Mouse (Mus musculus): ENCODE results near the gene S100a10. TPM values are rescaled to one million over a fixed set of nuclear protein-coding genes. Genes with fewer than 3 reads are reported as not detected.
"Not testable (repeated sequence)": the region's sequence is repeated elsewhere in the genome, so short reads cannot be mapped to it uniquely, and the experiment has no call there.

Gene S100a10
- polyA plus RNA-seq, 1 experiment: 468 TPM

DNA sequence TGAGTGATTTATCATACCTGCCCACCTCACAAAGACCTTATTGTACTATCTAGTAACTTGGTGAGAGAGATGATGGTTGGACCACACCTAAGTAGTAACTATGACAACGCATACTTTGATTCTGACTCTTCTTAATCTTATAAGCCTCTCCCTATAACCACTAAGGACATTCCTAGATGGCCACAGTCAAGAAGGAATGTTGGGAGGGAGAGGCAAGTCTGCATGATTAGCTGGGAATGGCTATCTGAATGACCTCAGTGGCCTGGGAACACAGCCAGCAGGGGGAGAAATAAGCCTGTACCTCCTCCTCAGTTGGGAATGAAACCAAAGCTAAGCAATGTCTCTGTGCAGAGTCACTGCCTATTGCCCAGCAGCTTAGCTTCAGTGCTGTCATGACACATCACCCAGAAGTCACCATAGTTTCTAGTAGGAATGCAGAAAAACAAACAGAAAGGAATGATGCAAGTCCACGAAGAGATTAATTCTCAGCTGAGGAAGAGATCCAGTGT, 17.8 kb upstream of the S100a10 start:
- H3K9ac ChIP-seq (ENCODE audit: low read depth, poor library complexity, severe bottlenecking): no peak overlapping the region
- H3K27ac ChIP-seq (ENCODE audit: insufficient read depth, low read length): no peak overlapping the region
- no peaks in the 10 kb centered on the region for H3K27me3 ChIP-seq (ENCODE audit: control insufficient read depth, insufficient read depth, low read length, poor library complexity, severe bottlenecking)
- peaks cover 12% of the 10 kb centered on the region for H3K9me3 ChIP-seq (replicated peaks; ENCODE audit: control insufficient read depth, insufficient read depth, low read length, poor library complexity, severe bottlenecking)
- no peak overlapping the region for H3K4me3 ChIP-seq (ENCODE audit: low read depth, low read length)
- H3K36me3 ChIP-seq (ENCODE audit: control insufficient read depth, insufficient read depth, low read length, poor library complexity, severe bottlenecking): no peaks in the 10 kb centered on the region
- no peaks in the 10 kb centered on the region for H3K4me1 ChIP-seq (ENCODE audit: control insufficient read depth, insufficient read depth, low read length)
- TF ChIP-seq POLR2A (IDR thresholded peaks at IDR 0.05; ENCODE audit: insufficient read depth, low read length) (no peak), CTCF (IDR thresholded peaks at IDR 0.05; ENCODE audit: low read depth, low read length) (peak; percentile 11), EP300 (IDR thresholded peaks at IDR 0.05; ENCODE audit: insufficient read depth, low read depth, low read length) (no peak)

DNA sequence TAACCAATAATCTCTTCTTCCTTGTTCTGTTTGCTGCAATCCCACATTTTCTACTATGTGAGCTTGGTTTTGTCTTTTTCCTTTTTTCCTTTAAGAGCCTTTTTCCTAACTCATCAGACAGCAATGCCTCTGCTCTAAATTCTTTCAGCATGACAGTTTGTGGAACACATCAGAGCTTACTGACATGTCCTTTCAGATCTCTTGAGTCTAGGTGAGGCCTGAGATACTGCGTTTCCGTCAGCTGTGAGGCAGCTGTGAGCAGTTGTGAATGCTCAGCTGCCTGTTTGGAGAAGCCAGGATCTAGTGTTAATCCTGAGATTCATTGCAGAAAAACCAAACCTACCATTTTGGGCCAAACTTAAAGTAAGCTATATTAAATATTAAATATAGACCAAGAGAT, 16.4 kb upstream of the S100a10 start:
- H3K9me3 ChIP-seq (replicated peaks; ENCODE audit: control insufficient read depth, insufficient read depth, low read length, poor library complexity, severe bottlenecking): peaks cover 2% of the 10 kb centered on the region
- no peak overlapping the region for H3K4me3 ChIP-seq (ENCODE audit: low read depth, low read length)
- no peaks in the 10 kb centered on the region for H3K4me1 ChIP-seq (ENCODE audit: control insufficient read depth, insufficient read depth, low read length)
- H3K9ac ChIP-seq (ENCODE audit: low read depth, poor library complexity, severe bottlenecking): no peak overlapping the region
- H3K36me3 ChIP-seq (ENCODE audit: control insufficient read depth, insufficient read depth, low read length, poor library complexity, severe bottlenecking): no peaks in the 10 kb centered on the region
- H3K27ac ChIP-seq (ENCODE audit: insufficient read depth, low read length): no peak overlapping the region
- no peaks in the 10 kb centered on the region for H3K27me3 ChIP-seq (ENCODE audit: control insufficient read depth, insufficient read depth, low read length, poor library complexity, severe bottlenecking)
- TF ChIP-seq CTCF (IDR thresholded peaks at IDR 0.05; ENCODE audit: low read depth, low read length): no peak
- no peak for TF ChIP-seq POLR2A (IDR thresholded peaks at IDR 0.05; ENCODE audit: insufficient read depth, low read length)
- TF ChIP-seq EP300 (IDR thresholded peaks at IDR 0.05; ENCODE audit: insufficient read depth, low read depth, low read length): no peak

DNA sequence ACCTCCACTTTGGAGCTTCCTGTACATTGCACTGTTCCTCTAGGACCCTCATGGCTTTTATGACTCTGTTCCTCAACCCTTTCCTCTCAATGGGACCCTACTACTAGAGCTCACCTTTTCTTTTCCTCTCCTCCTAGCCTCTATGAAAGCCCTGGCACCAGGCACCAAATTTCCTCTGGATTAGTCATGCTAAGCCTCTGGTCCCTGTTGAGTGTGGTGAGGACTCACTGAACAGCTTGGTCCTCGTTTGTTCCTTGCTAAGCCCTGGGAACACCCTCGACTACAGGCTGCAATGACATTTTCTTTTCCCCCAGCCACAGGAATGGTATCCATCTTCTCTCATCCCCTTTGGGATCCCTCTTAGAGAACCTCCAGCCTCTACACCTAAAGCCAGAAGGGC, 13.4 kb upstream of the S100a10 start:
- no peak overlapping the region for H3K4me3 ChIP-seq (ENCODE audit: low read depth, low read length)
- TF ChIP-seq POLR2A (IDR thresholded peaks at IDR 0.05; ENCODE audit: insufficient read depth, low read length) (no peak), CTCF (IDR thresholded peaks at IDR 0.05; ENCODE audit: low read depth, low read length) (no peak), EP300 (IDR thresholded peaks at IDR 0.05; ENCODE audit: insufficient read depth, low read depth, low read length) (no peak)
- H3K36me3 ChIP-seq (ENCODE audit: control insufficient read depth, insufficient read depth, low read length, poor library complexity, severe bottlenecking): no peaks in the 10 kb centered on the region
- no peak overlapping the region for H3K27ac ChIP-seq (ENCODE audit: insufficient read depth, low read length)
- no peaks in the 10 kb centered on the region for H3K4me1 ChIP-seq (ENCODE audit: control insufficient read depth, insufficient read depth, low read length)
- no peaks in the 10 kb centered on the region for H3K27me3 ChIP-seq (ENCODE audit: control insufficient read depth, insufficient read depth, low read length, poor library complexity, severe bottlenecking)
- no peak overlapping the region for H3K9ac ChIP-seq (ENCODE audit: low read depth, poor library complexity, severe bottlenecking)
- H3K9me3 ChIP-seq (replicated peaks; ENCODE audit: control insufficient read depth, insufficient read depth, low read length, poor library complexity, severe bottlenecking): no peaks in the 10 kb centered on the region; the same call in 1 of the 2 replicates

DNA sequence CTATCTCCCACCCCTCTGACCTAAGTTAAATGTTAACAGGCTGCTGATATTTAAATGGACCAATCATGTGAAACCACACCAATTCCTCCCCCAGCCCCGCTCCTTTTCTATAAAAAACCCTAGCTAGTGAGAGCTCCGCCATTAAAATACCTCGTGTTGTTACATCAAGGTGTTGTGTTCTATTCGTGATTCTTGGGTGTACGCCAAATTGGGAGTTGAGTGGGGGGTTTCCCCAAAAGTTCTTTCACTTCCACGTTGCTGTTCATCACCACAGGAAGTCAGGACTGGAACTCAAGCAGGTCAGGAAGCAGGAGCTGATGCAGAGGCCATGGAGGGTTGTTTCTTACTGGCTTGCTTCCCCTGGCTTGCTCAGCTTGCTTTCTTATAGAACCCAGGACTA, 10.7 kb upstream of the S100a10 start:
- H3K27me3 ChIP-seq (ENCODE audit: control insufficient read depth, insufficient read depth, low read length, poor library complexity, severe bottlenecking); H3K27ac ChIP-seq (ENCODE audit: insufficient read depth, low read length): not testable (repeated sequence)

DNA sequence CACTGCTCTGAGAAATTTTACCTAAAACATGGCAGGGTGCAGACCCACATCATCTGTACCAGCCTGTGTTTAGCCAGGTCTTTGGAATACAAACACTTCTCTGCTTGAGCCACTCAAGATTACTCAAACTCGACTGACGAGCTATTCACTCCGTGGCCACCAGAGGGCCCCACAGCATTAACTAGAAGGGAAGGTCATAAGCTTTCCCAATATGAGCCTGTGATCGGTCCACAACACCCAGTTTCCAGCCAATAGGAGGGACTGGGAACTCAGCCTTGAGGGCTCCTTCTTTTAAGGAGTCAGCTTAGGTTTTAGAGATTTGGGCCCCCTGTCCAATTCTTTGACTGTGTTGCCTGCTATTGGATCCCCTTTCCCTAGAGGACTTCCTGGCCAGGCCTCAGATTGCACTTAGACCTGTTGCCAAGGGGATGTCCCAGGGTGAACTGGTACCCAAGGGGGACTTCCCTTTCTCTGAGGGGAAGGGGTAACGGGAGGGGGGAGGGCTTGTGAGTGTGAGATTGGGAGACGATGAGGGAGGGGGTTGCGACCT, 7.7 kb upstream of the S100a10 start:
- Histone ChIP-seq H3K4me3 (ENCODE audit: low read depth, low read length) (no peak overlapping the region), H3K36me3 (ENCODE audit: control insufficient read depth, insufficient read depth, low read length, poor library complexity, severe bottlenecking) (no peaks in the 10 kb centered on the region), H3K4me1 (ENCODE audit: control insufficient read depth, insufficient read depth, low read length) (no peaks in the 10 kb centered on the region), H3K9me3 (replicated peaks; ENCODE audit: control insufficient read depth, insufficient read depth, low read length, poor library complexity, severe bottlenecking) (no peaks in the 10 kb centered on the region; the same call in 1 of the 2 replicates), H3K9ac (ENCODE audit: low read depth, poor library complexity, severe bottlenecking) (no peak overlapping the region; the same call in 1 of the 2 replicates), H3K27ac (ENCODE audit: insufficient read depth, low read length) (no peak overlapping the region), H3K27me3 (ENCODE audit: control insufficient read depth, insufficient read depth, low read length, poor library complexity, severe bottlenecking) (no peaks in the 10 kb centered on the region)
- no peak for TF ChIP-seq EP300 (IDR thresholded peaks at IDR 0.05; ENCODE audit: insufficient read depth, low read depth, low read length)
- peak; percentile 74 for TF ChIP-seq CTCF (IDR thresholded peaks at IDR 0.05; ENCODE audit: low read depth, low read length)
- no peak for TF ChIP-seq POLR2A (IDR thresholded peaks at IDR 0.05; ENCODE audit: insufficient read depth, low read length)

More for the DNA sequence above, 10.7 kb upstream of the S100a10 start:
- H3K4me3 ChIP-seq (ENCODE audit: low read depth, low read length); H3K9me3 ChIP-seq (replicated peaks; ENCODE audit: control insufficient read depth, insufficient read depth, low read length, poor library complexity, severe bottlenecking); H3K4me1 ChIP-seq (ENCODE audit: control insufficient read depth, insufficient read depth, low read length); H3K36me3 ChIP-seq (ENCODE audit: control insufficient read depth, insufficient read depth, low read length, poor library complexity, severe bottlenecking); H3K9ac ChIP-seq (ENCODE audit: low read depth, poor library complexity, severe bottlenecking): not testable (repeated sequence)

DNA sequence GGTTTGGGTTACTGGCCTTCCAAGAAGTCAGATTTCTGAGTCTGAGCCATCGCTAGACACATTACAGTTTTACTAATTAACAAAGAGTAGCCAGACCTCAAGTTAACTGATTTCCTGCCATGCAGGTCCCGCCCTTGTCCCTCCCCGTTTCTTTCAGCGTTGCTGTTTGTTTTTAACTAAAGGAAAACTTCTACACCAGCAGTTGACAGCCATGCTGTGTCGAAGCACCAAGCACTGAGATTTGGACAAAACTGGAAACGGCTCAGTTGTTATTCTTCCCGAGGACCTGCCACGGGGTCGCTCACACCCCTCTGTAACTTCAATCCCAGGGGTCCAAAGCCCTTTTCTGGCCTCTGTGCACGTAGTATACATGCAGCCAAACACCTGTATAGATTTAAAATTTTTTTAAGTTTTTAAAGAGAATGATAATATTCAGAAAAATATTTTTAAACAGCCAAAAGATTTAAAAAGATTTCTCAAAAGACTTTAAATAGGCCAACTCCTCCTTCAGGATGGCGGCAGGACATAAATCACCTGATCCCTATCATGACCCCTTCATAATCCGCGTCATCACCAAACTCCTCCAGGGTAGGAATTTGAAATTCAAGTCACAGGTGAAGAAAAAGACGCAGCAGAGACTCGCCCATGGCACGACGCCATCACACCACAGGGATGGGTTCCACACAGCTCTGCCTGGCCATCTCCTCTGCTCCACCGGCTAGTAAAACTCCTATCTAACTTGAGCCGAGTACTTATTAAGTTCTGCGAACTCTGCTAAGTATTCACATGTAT, 6.9 kb upstream of the S100a10 start:
- Histone ChIP-seq H3K4me3 (ENCODE audit: low read depth, low read length) (no peak overlapping the region), H3K4me1 (ENCODE audit: control insufficient read depth, insufficient read depth, low read length) (no peaks in the 10 kb centered on the region), H3K27ac (ENCODE audit: insufficient read depth, low read length) (no peak overlapping the region), H3K36me3 (ENCODE audit: control insufficient read depth, insufficient read depth, low read length, poor library complexity, severe bottlenecking) (no peaks in the 10 kb centered on the region), H3K9ac (ENCODE audit: low read depth, poor library complexity, severe bottlenecking) (peak overlapping the region; percentile 17; the same call in 1 of the 2 replicates), H3K9me3 (replicated peaks; ENCODE audit: control insufficient read depth, insufficient read depth, low read length, poor library complexity, severe bottlenecking) (no peaks in the 10 kb centered on the region; the same call in 1 of the 2 replicates), H3K27me3 (ENCODE audit: control insufficient read depth, insufficient read depth, low read length, poor library complexity, severe bottlenecking) (no peaks in the 10 kb centered on the region)
- no peak for TF ChIP-seq EP300 (IDR thresholded peaks at IDR 0.05; ENCODE audit: insufficient read depth, low read depth, low read length)
- no peak for TF ChIP-seq CTCF (IDR thresholded peaks at IDR 0.05; ENCODE audit: low read depth, low read length)
- TF ChIP-seq POLR2A (IDR thresholded peaks at IDR 0.05; ENCODE audit: insufficient read depth, low read length): no peak
